Mouse (Mus musculus): ENCODE results near the gene Fbxl15. TPM values are rescaled to one million over a fixed set of nuclear protein-coding genes. Genes with fewer than 3 reads are reported as not detected.

Gene Fbxl15
- polyA plus RNA-seq, 1 experiment from 2014 or later, result 13.0 TPM

GRCm38 (mm10) chr19:46329951-46330350, 2.0 kb downstream of the Fbxl15 start:
- Histone ChIP-seq H3K4me3 (peak overlapping the region; percentile 69), H3K4me1 (peaks cover 44% of the 10 kb centered on the region), H3K27me3 (ENCODE audit: low read depth, poor library complexity, severe bottlenecking) (peaks cover 41% of the 10 kb centered on the region), H3K27ac (no peak overlapping the region), H3K9me3 (replicated peaks) (no peaks in the 10 kb centered on the region), H3K36me3 (peaks cover 20% of the 10 kb centered on the region)
- 6% methylated on average over 16 of the region's 16 CpGs for WGBS
- DNase-seq (ENCODE audit: low spot score), result peak; percentile 84

- DNase-seq (ENCODE audit: low spot score), result no peak
- WGBS, result 92% methylated on average over 12 of the region's 12 CpGs
- Histone ChIP-seq H3K4me3 (no peak overlapping the region), H3K27me3 (ENCODE audit: low read depth, poor library complexity, severe bottlenecking) (peaks cover 34% of the 10 kb centered on the region), H3K4me1 (peaks cover 44% of the 10 kb centered on the region), H3K27ac (no peak overlapping the region), H3K36me3 (peaks cover 20% of the 10 kb centered on the region), H3K9me3 (replicated peaks) (no peaks in the 10 kb centered on the region)
Observed at GRCm38 (mm10) chr19:46330696-46331095, 2.7 kb downstream of the Fbxl15 start.

DNA sequence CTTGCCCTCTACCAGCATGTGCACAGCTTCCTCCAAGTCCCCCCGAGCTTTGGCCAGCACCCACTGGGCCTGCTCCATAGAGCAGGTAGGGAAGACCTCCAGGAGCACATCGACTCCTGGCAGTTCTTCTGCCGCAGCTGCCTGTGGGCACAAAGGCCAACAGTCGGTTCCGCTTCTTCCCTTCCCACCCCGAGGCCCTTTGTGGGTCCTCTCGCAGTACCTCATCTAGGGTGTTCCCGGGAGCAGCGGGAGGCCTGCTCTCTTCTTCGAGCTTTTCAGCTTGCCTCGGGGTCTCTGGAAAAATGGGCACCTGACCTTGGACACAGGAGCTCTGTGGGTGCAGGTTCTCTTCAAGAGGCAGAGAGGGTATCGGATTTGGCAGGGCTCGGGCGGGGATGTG, 3.3 kb downstream of the Fbxl15 start:
- Histone ChIP-seq H3K27ac (no peak overlapping the region), H3K36me3 (peaks cover 20% of the 10 kb centered on the region), H3K4me3 (no peak overlapping the region), H3K4me1 (peaks cover 44% of the 10 kb centered on the region), H3K9me3 (replicated peaks) (no peaks in the 10 kb centered on the region), H3K27me3 (ENCODE audit: low read depth, poor library complexity, severe bottlenecking) (peaks cover 28% of the 10 kb centered on the region)
- DNase-seq (ENCODE audit: low spot score), result no peak
- WGBS, result 94% methylated on average over 14 of the region's 14 CpGs

DNA sequence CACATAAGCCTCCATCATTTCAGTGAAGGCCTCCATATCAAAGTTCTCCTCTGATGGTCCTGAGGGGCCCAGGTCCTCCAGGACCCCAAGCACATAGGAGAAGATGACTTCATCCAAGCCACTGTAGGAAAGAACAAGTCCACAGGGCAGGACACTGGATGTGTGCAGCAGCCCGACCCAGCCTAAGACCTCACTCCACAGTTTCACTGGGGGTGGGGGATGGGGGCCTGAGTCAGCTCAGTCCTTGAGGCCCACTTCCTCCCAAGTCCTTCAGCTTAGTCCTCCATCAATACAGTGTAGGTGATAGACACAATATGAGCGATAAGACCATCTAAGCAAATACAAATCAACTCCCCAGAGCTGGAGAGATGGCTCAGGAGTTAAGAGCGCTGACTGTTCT, 4.0 kb downstream of the Fbxl15 start:
- no peak for DNase-seq (ENCODE audit: low spot score)
- H3K4me1 ChIP-seq, result peaks cover 38% of the 10 kb centered on the region
- H3K36me3 ChIP-seq, result peaks cover 20% of the 10 kb centered on the region
- no peak overlapping the region for H3K27ac ChIP-seq
- no peaks in the 10 kb centered on the region for H3K9me3 ChIP-seq (replicated peaks)
- WGBS, result 84% methylated on average over 3 of the region's 3 CpGs
- H3K4me3 ChIP-seq, result no peak overlapping the region
- H3K27me3 ChIP-seq (ENCODE audit: low read depth, poor library complexity, severe bottlenecking), result peaks cover 22% of the 10 kb centered on the region

DNA sequence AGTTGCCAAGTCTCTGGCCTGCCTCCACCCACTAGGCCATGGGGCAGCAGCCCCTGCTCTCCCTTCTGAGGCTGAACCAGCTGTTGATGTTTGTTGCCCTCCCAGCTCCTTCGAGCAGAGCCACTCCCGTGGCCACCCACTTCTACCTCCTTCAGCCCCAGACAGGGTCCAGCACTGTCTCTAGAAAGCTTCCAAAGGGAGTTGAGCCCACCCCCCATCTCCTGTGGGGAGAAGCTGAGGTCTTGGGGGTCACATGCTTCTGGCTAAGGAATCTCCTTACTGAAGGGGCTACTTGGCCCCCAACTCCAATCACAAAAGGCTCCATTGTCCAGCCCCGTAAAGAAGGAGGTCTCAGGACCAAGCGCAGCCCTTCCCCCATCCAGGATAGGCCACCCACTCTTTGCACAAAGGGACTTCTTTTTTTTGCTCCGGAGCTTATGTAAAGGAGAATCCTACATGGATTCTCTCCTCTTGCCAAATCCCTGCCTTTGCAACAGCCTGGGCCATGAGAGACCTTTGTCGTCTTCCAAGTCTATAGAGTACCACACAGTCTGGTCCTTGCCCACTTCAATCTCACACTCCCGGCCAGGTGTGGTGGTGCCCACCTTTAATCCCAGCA, 4.8 kb downstream of the Fbxl15 start:
- Histone ChIP-seq H3K27me3 (ENCODE audit: low read depth, poor library complexity, severe bottlenecking) (peaks cover 13% of the 10 kb centered on the region), H3K36me3 (peaks cover 20% of the 10 kb centered on the region), H3K4me1 (peaks cover 34% of the 10 kb centered on the region), H3K27ac (peak overlapping the region; percentile 17; the same call in 1 of the 2 replicates), H3K9me3 (replicated peaks) (no peaks in the 10 kb centered on the region), H3K4me3 (no peak overlapping the region)
- DNase-seq (ENCODE audit: low spot score), result no peak
- 73% methylated on average over 7 of the region's 7 CpGs for whole genome bisulfite sequencing

- DNase-seq (ENCODE audit: low spot score), result no peak
- H3K36me3 ChIP-seq, result peaks cover 20% of the 10 kb centered on the region
- WGBS, result 87% methylated on average over 3 of the region's 3 CpGs
- peaks cover 13% of the 10 kb centered on the region for H3K27me3 ChIP-seq (ENCODE audit: low read depth, poor library complexity, severe bottlenecking)
- H3K4me1 ChIP-seq, result peaks cover 31% of the 10 kb centered on the region
- no peak overlapping the region for H3K27ac ChIP-seq
- no peaks in the 10 kb centered on the region for H3K9me3 ChIP-seq (replicated peaks)
- H3K4me3 ChIP-seq, result no peak overlapping the region
Observed at GRCm38 (mm10) chr19:46333906-46334305, 5.9 kb downstream of the Fbxl15 start.

DNA sequence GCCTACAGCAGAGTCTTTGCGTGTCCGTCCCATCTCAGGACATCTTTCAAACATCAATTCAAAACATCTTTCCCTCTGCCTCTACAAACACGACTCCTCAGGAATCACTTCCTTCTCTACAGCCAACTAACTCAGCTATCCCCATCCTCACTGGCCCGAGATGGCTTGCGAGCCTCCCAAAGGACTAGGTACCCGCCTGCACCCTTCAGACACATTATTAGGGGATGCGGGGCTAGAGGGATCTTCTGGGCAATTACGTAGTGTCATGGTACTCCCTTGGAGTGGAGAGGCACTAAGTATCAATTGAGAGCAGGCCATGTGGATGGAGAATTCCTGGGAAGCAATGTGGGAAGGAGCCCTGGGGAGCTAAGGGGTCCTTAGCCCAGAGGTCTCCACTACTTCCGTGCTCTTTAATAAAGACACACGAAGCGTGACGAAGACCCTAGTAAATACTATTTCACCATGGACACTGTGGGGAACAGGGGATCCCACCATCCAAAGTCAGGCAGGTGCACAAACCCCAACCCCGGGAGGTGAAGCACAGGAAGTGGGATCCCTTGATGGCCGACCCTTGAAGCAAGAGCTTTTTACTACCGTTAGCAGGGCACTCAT, 9.8 kb downstream of the Fbxl15 start:
- no peak for DNase-seq (ENCODE audit: low spot score)
- peak overlapping the region; percentile 89 for H3K27ac ChIP-seq
- peak overlapping the region; percentile 73 for H3K4me3 ChIP-seq
- 39% methylated on average over 15 of the region's 15 CpGs for WGBS
- H3K36me3 ChIP-seq, result no peaks in the 10 kb centered on the region
- no peaks in the 10 kb centered on the region for H3K9me3 ChIP-seq (replicated peaks)
- peaks cover 12% of the 10 kb centered on the region; the same call in 1 of the 2 replicates for H3K27me3 ChIP-seq (ENCODE audit: low read depth, poor library complexity, severe bottlenecking)
- H3K4me1 ChIP-seq, result peaks cover 22% of the 10 kb centered on the region

DNA sequence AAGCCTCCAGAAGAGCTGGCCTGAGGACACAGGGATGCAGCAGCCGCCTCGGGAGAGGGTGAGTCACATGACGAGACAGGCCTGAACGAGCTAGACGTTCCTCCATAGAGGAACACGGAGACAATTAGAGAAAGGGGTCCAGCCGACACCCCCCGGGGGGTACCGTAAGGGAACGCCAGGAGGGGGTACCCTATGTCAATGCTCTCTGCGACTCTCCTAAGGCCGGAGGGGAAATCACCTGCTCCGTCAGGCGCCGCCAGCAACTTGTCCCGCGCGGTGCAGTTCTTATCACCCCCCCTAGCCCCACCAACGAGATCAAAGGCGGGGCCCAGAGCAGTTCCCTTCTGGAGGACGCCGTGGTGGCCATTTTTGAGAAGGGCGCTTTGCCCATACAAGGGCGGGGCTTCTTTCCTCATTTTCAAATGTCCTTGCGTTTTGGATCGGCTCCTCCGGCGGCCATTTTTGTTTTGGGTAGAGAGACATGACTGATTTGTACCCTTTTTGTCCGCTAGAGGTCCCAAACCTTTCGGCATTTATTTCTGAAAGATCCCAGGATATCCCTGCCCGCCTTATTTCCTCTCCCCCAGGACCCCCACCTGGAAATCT, 10.4 kb downstream of the Fbxl15 start, which contains the start of gene Cuedc2:
Cuedc2 (minus strand) TSS at position 372 of the 606 bp plus-strand sequence.
- peak; percentile 95 for DNase-seq (ENCODE audit: low spot score)
- Histone ChIP-seq H3K4me1 (peaks cover 20% of the 10 kb centered on the region), H3K4me3 (peak within 1 kb of the TSS; percentile 73), H3K36me3 (no peaks in the 10 kb centered on the region), H3K9me3 (replicated peaks) (no peaks in the 10 kb centered on the region), H3K27me3 (ENCODE audit: low read depth, poor library complexity, severe bottlenecking) (peaks cover 13% of the 10 kb centered on the region; the same call in 1 of the 2 replicates), H3K27ac (peak within 1 kb of the TSS; percentile 89)
- under 1% methylated on average over 31 of the region's 31 CpGs for WGBS

- 53% methylated on average over 6 of the region's 6 CpGs for WGBS
- Histone ChIP-seq H3K27ac (peak overlapping the region; percentile 89), H3K4me1 (peaks cover 20% of the 10 kb centered on the region), H3K4me3 (peak overlapping the region; percentile 73), H3K27me3 (ENCODE audit: low read depth, poor library complexity, severe bottlenecking) (peaks cover 18% of the 10 kb centered on the region; the same call in 1 of the 2 replicates), H3K36me3 (no peaks in the 10 kb centered on the region), H3K9me3 (replicated peaks) (no peaks in the 10 kb centered on the region)
- no peak for DNase-seq (ENCODE audit: low spot score)
Observed at GRCm38 (mm10) chr19:46338942-46339286, 10.9 kb downstream of the Fbxl15 start.

DNA sequence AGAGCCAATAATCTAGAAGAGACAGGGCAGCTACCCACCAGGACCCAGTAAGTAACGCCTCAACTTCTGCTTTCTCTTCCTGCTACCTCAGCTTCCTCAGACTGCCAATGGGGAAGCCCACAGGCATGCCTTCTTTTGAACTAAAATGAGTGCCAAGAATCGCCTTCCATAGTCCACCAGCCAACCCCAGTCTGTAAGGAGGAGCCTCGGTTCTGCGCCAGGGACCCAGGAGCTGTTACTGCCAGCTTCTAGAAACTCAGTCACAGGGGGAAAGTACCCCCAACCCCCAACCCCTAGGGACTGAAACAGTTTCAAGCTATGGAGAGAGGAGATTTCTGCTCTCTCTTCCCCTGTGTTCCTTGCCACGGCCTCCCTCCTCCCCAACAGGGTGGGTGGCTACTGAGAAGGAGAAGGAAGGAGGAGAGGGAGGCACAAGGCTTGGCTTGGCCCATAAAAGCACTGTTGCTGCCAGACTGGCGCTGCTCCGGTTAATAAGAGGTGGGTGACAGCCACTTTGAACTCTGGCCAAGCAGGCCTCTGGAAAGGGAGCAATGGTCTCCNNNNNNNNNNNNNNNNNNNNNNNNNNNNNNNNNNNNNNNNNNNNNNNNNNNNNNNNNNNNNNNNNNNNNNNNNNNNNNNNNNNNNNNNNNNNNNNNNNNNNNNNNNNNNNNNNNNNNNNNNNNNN, 11.4 kb downstream of the Fbxl15 start:
- Histone ChIP-seq H3K36me3 (no peaks in the 10 kb centered on the region), H3K4me3 (0 out of 2 replicates have a peak overlapping the region, but pooled peaks have one; percentile 73), H3K4me1 (peaks cover 20% of the 10 kb centered on the region), H3K9me3 (replicated peaks) (no peaks in the 10 kb centered on the region), H3K27me3 (ENCODE audit: low read depth, poor library complexity, severe bottlenecking) (peaks cover 23% of the 10 kb centered on the region), H3K27ac (peak overlapping the region; percentile 89)
- DNase-seq (ENCODE audit: low spot score), result no peak
- WGBS, result 70% methylated on average over 7 of the region's 7 CpGs

GRCm38 (mm10) chr19:46344710-46345419, 16.9 kb downstream of the Fbxl15 start:
- Histone ChIP-seq H3K36me3 (no peaks in the 10 kb centered on the region), H3K4me3 (no peak overlapping the region), H3K9me3 (replicated peaks) (no peaks in the 10 kb centered on the region), H3K27ac (no peak overlapping the region), H3K27me3 (ENCODE audit: low read depth, poor library complexity, severe bottlenecking) (peaks cover 63% of the 10 kb centered on the region), H3K4me1 (peaks cover 27% of the 10 kb centered on the region)
- DNase-seq (ENCODE audit: low spot score), result no peak
- WGBS, result 20% methylated on average over 7 of the region's 7 CpGs

- H3K9me3 ChIP-seq (replicated peaks), result no peaks in the 10 kb centered on the region
- H3K27ac ChIP-seq, result no peak overlapping the region
- no peak overlapping the region for H3K4me3 ChIP-seq
- WGBS, result 100% methylated on average over 1 of the region's 1 CpGs
- no peaks in the 10 kb centered on the region for H3K36me3 ChIP-seq
- no peak for DNase-seq (ENCODE audit: low spot score)
- peaks cover 28% of the 10 kb centered on the region for H3K4me1 ChIP-seq
- H3K27me3 ChIP-seq (ENCODE audit: low read depth, poor library complexity, severe bottlenecking), result peaks cover 75% of the 10 kb centered on the region
Observed at GRCm38 (mm10) chr19:46347146-46347545, 19.2 kb downstream of the Fbxl15 start.
